Comparison of ENCODE assay signal across 7 mouse cellular contexts in genomic region chr5:81021331-81021863, GRCm38 (mm10). TPM values are rescaled to one million over a fixed set of nuclear protein-coding genes. Genes with fewer than 3 reads are reported as not detected.
A peak's percentile ranks its signal among the peaks of the same experiment; 100 is the strongest.
DNase-seq lines count a peak whose midpoint lies in the region; ATAC-seq lines count a peak whose summit lies in the region.

No protein-coding gene starts in this region.

- peak overlapping the region; percentile 94 for H3K4me2 ChIP-seq in intestine, embryonic 16.5 days (ENCODE audit: low read depth, low read length)
- peak overlapping the region; percentile 90 for H3K4me2 ChIP-seq in limb, embryonic 15.5 days
- H3K4me2 ChIP-seq in midbrain, embryonic 14.5 days (ENCODE audit: low read length) = peak overlapping the region; percentile 69

- peak overlapping the region; percentile 66 for H3K9ac ChIP-seq in intestine, embryonic 16.5 days (ENCODE audit: low read depth, low read length)
- H3K9ac ChIP-seq in limb, embryonic 15.5 days = peak overlapping the region; percentile 78
- peak overlapping the region; percentile 94 for H3K9ac ChIP-seq in midbrain, embryonic 14.5 days (replicated peaks; ENCODE audit: low read length)

- peak; percentile 12 to 29 for DNase-seq in adrenal gland, postnatal 36 days
- peak; percentile 55 to 67 for DNase-seq in cerebellum, postnatal 36 days
- peak; percentile 73 for DNase-seq in midbrain, embryonic 14.5 days
- DNase-seq in urinary bladder, postnatal 25 days (ENCODE audit: low spot score) = peak; percentile 3

- H3K27ac ChIP-seq in intestine, embryonic 16.5 days (ENCODE audit: low read length) = no peak overlapping the region
- peak overlapping the region; percentile 95 for H3K27ac ChIP-seq in limb, embryonic 15.5 days
- H3K27ac ChIP-seq in midbrain, embryonic 14.5 days (replicated peaks; ENCODE audit: low read depth, low read length) = peak overlapping the region; percentile 100

- H3K4me3 ChIP-seq in intestine, embryonic 16.5 days (ENCODE audit: low read length) = peak overlapping the region; percentile 67
- peak overlapping the region; percentile 72 for H3K4me3 ChIP-seq in limb, embryonic 15.5 days
- H3K4me3 ChIP-seq in midbrain, embryonic 14.5 days (replicated peaks; ENCODE audit: low read depth, low read length) = peak overlapping the region; percentile 61

- ATAC-seq in granulocyte monocyte progenitor cell, adult 5-6 weeks (replicated peaks; ENCODE audit: poor library complexity, severe bottlenecking) = peak; percentile 32; the same call in 1 of the 2 replicates
- ATAC-seq in intestine, embryonic 16.5 days = no peak
- no peak for ATAC-seq in limb, embryonic 15.5 days (ENCODE audit: insufficient number of reproducible peaks, low FRiP score, low TSS enrichment, low read depth)
- peak; percentile 2; the same call in 1 of the 2 replicates for ATAC-seq in midbrain, embryonic 14.5 days (ENCODE audit: low FRiP score, low TSS enrichment)

- under 1% methylated on average over 39 of the region's 39 CpGs for WGBS in intestine, embryonic 16.5 days
- under 1% methylated on average over 39 of the region's 39 CpGs for WGBS in limb, embryonic 15.5 days
- WGBS in midbrain, embryonic 14.5 days = under 1% methylated on average over 39 of the region's 39 CpGs

- peaks cover 9% of the 10 kb centered on the region; the same call in 1 of the 2 replicates for H3K4me1 ChIP-seq in intestine, embryonic 16.5 days (ENCODE audit: control insufficient read depth, insufficient read depth, low read length)
- H3K4me1 ChIP-seq in limb, embryonic 15.5 days = peaks cover 27% of the 10 kb centered on the region
- peaks cover 16% of the 10 kb centered on the region for H3K4me1 ChIP-seq in midbrain, embryonic 14.5 days (ENCODE audit: control insufficient read depth, insufficient read depth, low read length)

- H3K27me3 ChIP-seq in intestine, embryonic 16.5 days (replicated peaks; ENCODE audit: control insufficient read depth, insufficient read depth, low read length) = peaks cover 18% of the 10 kb centered on the region; the same call in 1 of the 2 replicates
- H3K27me3 ChIP-seq in limb, embryonic 15.5 days = no peaks in the 10 kb centered on the region
- H3K27me3 ChIP-seq in midbrain, embryonic 14.5 days (ENCODE audit: control insufficient read depth, insufficient read depth, low read length) = no peaks in the 10 kb centered on the region

- no peaks in the 10 kb centered on the region for H3K36me3 ChIP-seq in intestine, embryonic 16.5 days (ENCODE audit: control insufficient read depth, insufficient read depth, low read length)
- no peaks in the 10 kb centered on the region for H3K36me3 ChIP-seq in limb, embryonic 15.5 days
- no peaks in the 10 kb centered on the region for H3K36me3 ChIP-seq in midbrain, embryonic 14.5 days (ENCODE audit: control insufficient read depth, insufficient read depth, low read length)

- H3K9me3 ChIP-seq in intestine, embryonic 16.5 days (ENCODE audit: control insufficient read depth, low read length) = no peaks in the 10 kb centered on the region
- H3K9me3 ChIP-seq in limb, embryonic 15.5 days = no peaks in the 10 kb centered on the region
- no peaks in the 10 kb centered on the region for H3K9me3 ChIP-seq in midbrain, embryonic 14.5 days (ENCODE audit: control insufficient read depth, low read length)

RNA-seq across cellular contexts. Expression of gene Adgrl3, which starts 1.5 kb away (rescaled TPM):
- total RNA-seq in adrenal gland, postnatal 36 days (2021) = 1 to 10 TPM; 3.9 to 4.2 TPM
- not detected in 2 replicates for total RNA-seq in granulocyte monocyte progenitor cell, adult 5-6 weeks (2014; fragmentation: Nextera tagmentation)
- total RNA-seq in granulocyte monocyte progenitor cell, adult 5-6 weeks (2017) = not detected in 2 replicates
- 6.5 and 6.8 TPM in 2 replicates for polyA plus RNA-seq in intestine, embryonic 16.5 days (2015; fragmentation: Nextera tagmentation; extraction: Ambion mirVana)
- polyA plus RNA-seq in limb, embryonic 15.5 days (2015; fragmentation: Nextera tagmentation; extraction: Ambion mirVana) = 27.9 and 32.4 TPM in 2 replicates
- polyA plus RNA-seq in midbrain, embryonic 14.5 days (2014; fragmentation: Nextera tagmentation; extraction: Ambion mirVana) = 77.5 and 79.7 TPM in 2 replicates

Comparison
In these comparisons a context has a peak if more than half of its experiments do, and no peak if none do; other contexts are left out.
1. DNase-seq: peak in every context shown above with its lines; median percentile 73 in midbrain, embryonic 14.5 days; 61 in cerebellum, postnatal 36 days; 20 in adrenal gland, postnatal 36 days; 3 in urinary bladder, postnatal 25 days.
2. ATAC-seq: peak in granulocyte monocyte progenitor cell, adult 5-6 weeks (single experiment) and midbrain, embryonic 14.5 days (single experiment); none in intestine, embryonic 16.5 days (single experiment) and limb, embryonic 15.5 days (single experiment).
3. Peak in every context shown above with its lines, with median percentiles within 50 percentile points of each other: H3K4me2 ChIP-seq, H3K4me3 ChIP-seq and H3K9ac ChIP-seq.